Mouse (Mus musculus): ENCODE measurements around the gene Tulp1.
"Not testable (repeated sequence)": the region's sequence is repeated elsewhere in the genome, so short reads cannot be mapped to it uniquely, and the experiment has no call there.

The Tulp1 gene

GRCm38 (mm10) chr17:28344670-28345069 lies 20.4 kb downstream of the Tulp1 start:
- in situ Hi-C loops (cut with MboI; ENCODE audit: unreplicated experiment in 2 of 2) = no loop called here

GRCm38 (mm10) chr17:28344050-28344607 lies 20.9 kb downstream of the Tulp1 start:
- in situ Hi-C loops (cut with MboI; ENCODE audit: unreplicated experiment in 2 of 2) = no loop called here

- in situ Hi-C loops (cut with MboI; ENCODE audit: unreplicated experiment in 2 of 2) = no loop called here
Observed at GRCm38 (mm10) chr17:28341091-28341490, 23.9 kb downstream of the Tulp1 start.

- in situ Hi-C loops (cut with MboI; ENCODE audit: unreplicated experiment in 2 of 2) = no loop called here
Observed at GRCm38 (mm10) chr17:28340578-28340977, 24.4 kb downstream of the Tulp1 start.

- in situ Hi-C loops (cut with MboI; ENCODE audit: unreplicated experiment in 2 of 2) = no loop called here
Observed at GRCm38 (mm10) chr17:28337547-28337946, 27.5 kb downstream of the Tulp1 start.

GRCm38 (mm10) chr17:28335267-28335666 lies 29.8 kb downstream of the Tulp1 start:
- in situ Hi-C loops (cut with MboI; ENCODE audit: unreplicated experiment in 2 of 2) = no loop called here

- in situ Hi-C loops (cut with MboI; ENCODE audit: unreplicated experiment in 2 of 2) = no loop called here
Observed at GRCm38 (mm10) chr17:28332915-28333546, 32.0 kb downstream of the Tulp1 start.

- in situ Hi-C loops (cut with MboI; ENCODE audit: unreplicated experiment in 2 of 2) = no loop called here
Observed at GRCm38 (mm10) chr17:28332113-28332914, 32.7 kb downstream of the Tulp1 start.

GRCm38 (mm10) chr17:28331241-28332112 lies 33.5 kb downstream of the Tulp1 start:
- in situ Hi-C loops (cut with MboI; ENCODE audit: unreplicated experiment in 2 of 2) = no loop called here

GRCm38 (mm10) chr17:28330590-28330989 lies 34.4 kb downstream of the Tulp1 start:
- in situ Hi-C loops (cut with MboI; ENCODE audit: unreplicated experiment in 2 of 2) = not testable (repeated sequence)

- in situ Hi-C loops (cut with MboI; ENCODE audit: unreplicated experiment in 2 of 2) = no loop called here
Observed at GRCm38 (mm10) chr17:28330232-28330546, 34.8 kb downstream of the Tulp1 start.

- in situ Hi-C loops (cut with MboI; ENCODE audit: unreplicated experiment in 2 of 2) = no loop called here
Observed at GRCm38 (mm10) chr17:28329503-28330231, 35.4 kb downstream of the Tulp1 start.

GRCm38 (mm10) chr17:28328946-28329345 lies 36.1 kb downstream of the Tulp1 start:
- in situ Hi-C loops (cut with MboI; ENCODE audit: unreplicated experiment in 2 of 2) = no loop called here

- in situ Hi-C loops (cut with MboI; ENCODE audit: unreplicated experiment in 2 of 2) = no loop called here
Observed at GRCm38 (mm10) chr17:28328366-28328928, 36.6 kb downstream of the Tulp1 start, which contains the start of gene Rpl10a. Gene Rpl10a, plus strand, starts transcription at chr17:28328471.

GRCm38 (mm10) chr17:28327673-28328325 lies 37.2 kb downstream of the Tulp1 start:
- in situ Hi-C loops (cut with MboI; ENCODE audit: unreplicated experiment in 2 of 2) = no loop called here

GRCm38 (mm10) chr17:28326951-28327350 lies 38.1 kb downstream of the Tulp1 start:
- in situ Hi-C loops (cut with MboI; ENCODE audit: unreplicated experiment in 2 of 2) = no loop called here

GRCm38 (mm10) chr17:28325751-28326150 lies 39.3 kb downstream of the Tulp1 start:
- in situ Hi-C loops (cut with MboI; ENCODE audit: unreplicated experiment in 2 of 2) = no loop called here

GRCm38 (mm10) chr17:28324416-28324815 lies 40.6 kb downstream of the Tulp1 start:
- in situ Hi-C loops (cut with MboI; ENCODE audit: unreplicated experiment in 2 of 2) = not testable (repeated sequence)

GRCm38 (mm10) chr17:28323786-28324185 lies 41.2 kb downstream of the Tulp1 start:
- in situ Hi-C loops (cut with MboI; ENCODE audit: unreplicated experiment in 2 of 2) = no loop called here

Measured in v-Abl transformed pro-B cells (cell line).